Mouse (Mus musculus) cerebellum, adult 2 months (tissue): ENCODE data around the gene Dock2.

Source experiments
- CTCF ChIP-seq: fragments of 200-500 bp; IDR thresholded peaks from 2 replicates; pipeline ENCODE4 v1.5.1; 2011; ENCODE audit warnings: low read depth, mild to moderate bottlenecking, control low read depth, low read length, moderate library complexity, borderline replicate concordance; ENCODE audit not compliant: insufficient read depth
- POLR2A ChIP-seq: fragments of 200-500 bp; IDR thresholded peaks from 2 replicates; pipeline ENCODE4 v1.6.1; 2011; ENCODE audit warnings: low read length, control low read depth, borderline replicate concordance; ENCODE audit not compliant: insufficient read depth

DNA sequence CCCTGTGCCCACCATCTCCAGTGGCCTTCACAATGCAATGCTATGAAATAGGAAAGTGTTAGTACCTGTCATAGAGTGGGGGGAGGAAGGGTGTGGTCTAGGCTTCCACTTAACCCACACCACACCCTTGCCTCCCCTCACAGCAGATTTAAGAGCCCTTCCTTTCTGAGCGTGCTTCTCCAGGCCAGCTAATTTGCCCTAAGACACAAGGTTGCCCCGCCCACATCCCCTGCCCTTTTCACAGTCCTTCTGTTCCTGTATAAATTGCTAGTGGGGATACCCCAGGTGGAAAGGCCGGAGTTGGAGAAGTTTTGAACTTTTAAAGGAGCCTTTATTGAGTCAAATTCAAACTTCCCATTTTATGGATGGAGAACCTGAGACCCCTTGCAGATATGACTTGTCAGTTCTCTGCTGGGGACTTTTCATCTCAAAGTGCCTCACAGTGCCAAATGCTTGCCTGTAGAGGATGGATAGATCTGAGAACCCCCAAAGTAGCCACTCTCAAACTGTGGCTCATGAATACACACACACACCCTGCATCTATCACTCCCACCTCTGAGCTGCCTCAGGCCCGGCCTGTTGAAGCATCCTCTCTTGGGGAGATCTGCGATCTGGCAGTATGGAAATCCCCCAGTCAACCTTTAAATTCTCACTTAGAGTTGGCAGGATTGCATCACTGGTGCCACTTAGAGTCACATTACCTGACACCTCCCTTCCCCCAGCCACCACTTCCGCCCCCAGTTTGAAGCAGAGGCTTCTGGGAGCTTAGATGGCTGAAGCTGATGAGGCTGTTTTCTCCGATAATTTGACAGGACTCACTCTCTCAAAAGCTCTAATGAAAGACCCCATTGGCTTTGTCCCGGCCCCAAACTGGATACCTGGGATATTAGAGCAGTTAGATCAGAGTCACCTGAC lies 919 bp downstream of the Dock2 start:
- TF ChIP-seq CTCF (no peak), POLR2A (no peak)
